Comparison of ENCODE assay signal across 9 mouse cellular contexts in genomic region chr14:21854271-21854670, GRCm38 (mm10). TPM values are rescaled to one million over a fixed set of nuclear protein-coding genes. Genes with fewer than 3 reads are reported as not detected.
DNase-seq lines count a peak whose midpoint lies in the region; ATAC-seq and TF ChIP-seq lines count a peak whose summit lies in the region.
"Had no signal": no experiment of that assay in that cellular context is flagged by ENCODE, and none has a peak within 500 bp of the region (broad histone marks: within the 10 kb centered on the region; RNA-seq: fewer than 3 reads in every experiment).

No protein-coding gene starts in this region.

- peaks cover 44% of the 10 kb centered on the region for H3K4me1 ChIP-seq in forebrain, embryonic 10.5 days
- H3K4me1 ChIP-seq in forebrain, embryonic 13.5 days = 0 out of 2 replicates have a peak, but pooled peaks cover 7% of the 10 kb centered on the region
- peaks cover 25% of the 10 kb centered on the region for H3K4me1 ChIP-seq in kidney, embryonic 16.5 days (ENCODE audit: insufficient read depth, low read length)
- peaks cover 31% of the 10 kb centered on the region for H3K4me1 ChIP-seq in embryonic facial prominence, embryonic 13.5 days
- H3K4me1 ChIP-seq in limb, embryonic 15.5 days = peaks cover 23% of the 10 kb centered on the region

- ATAC-seq in forebrain, embryonic 13.5 days = no peak
- ATAC-seq in kidney, embryonic 16.5 days (ENCODE audit: low FRiP score, low TSS enrichment) = no peak
- ATAC-seq in embryonic facial prominence, embryonic 13.5 days (ENCODE audit: insufficient number of reproducible peaks, insufficient read depth, low FRiP score, low TSS enrichment, low read depth) = no peak
- no peak for ATAC-seq in limb, embryonic 15.5 days (ENCODE audit: insufficient number of reproducible peaks, low FRiP score, low TSS enrichment, low read depth)

- 0 out of 2 replicates have a peak overlapping the region, but pooled peaks have one; percentile 85 for H3K27ac ChIP-seq in forebrain, embryonic 10.5 days
- no peak overlapping the region for H3K27ac ChIP-seq in forebrain, embryonic 13.5 days
- H3K27ac ChIP-seq in kidney, embryonic 16.5 days (ENCODE audit: low read length) = no peak overlapping the region
- H3K27ac ChIP-seq in embryonic facial prominence, embryonic 13.5 days = no peak overlapping the region
- H3K27ac ChIP-seq in limb, embryonic 15.5 days = no peak overlapping the region
- H3K27ac ChIP-seq in left cerebral cortex, adult 2 months = no peak overlapping the region
- H3K27ac ChIP-seq: macrophage had no signal

- WGBS in forebrain, embryonic 10.5 days = 86% methylated on average over 9 of the region's 9 CpGs
- 79% methylated on average over 9 of the region's 9 CpGs for WGBS in forebrain, embryonic 13.5 days
- 66% methylated on average over 9 of the region's 9 CpGs for WGBS in kidney, embryonic 16.5 days
- 78% methylated on average over 9 of the region's 9 CpGs for WGBS in embryonic facial prominence, embryonic 13.5 days
- 64% methylated on average over 9 of the region's 9 CpGs for WGBS in limb, embryonic 15.5 days

- intact Hi-C loops in left cerebral cortex, adult 2 months (cut with DNase I) = loop anchor here (5.0 kb wide), 1 partner anchor 1193 kb away; no protein-coding TSS in a partner anchor

- H3K36me3 ChIP-seq in forebrain, embryonic 10.5 days (replicated peaks) = no peaks in the 10 kb centered on the region
- no peaks in the 10 kb centered on the region for H3K36me3 ChIP-seq in forebrain, embryonic 13.5 days (ENCODE audit: poor library complexity, severe bottlenecking)
- no peaks in the 10 kb centered on the region for H3K36me3 ChIP-seq in kidney, embryonic 16.5 days (ENCODE audit: insufficient read depth, low read length)
- no peaks in the 10 kb centered on the region for H3K36me3 ChIP-seq in embryonic facial prominence, embryonic 13.5 days
- no peaks in the 10 kb centered on the region for H3K36me3 ChIP-seq in limb, embryonic 15.5 days

- no peaks in the 10 kb centered on the region for H3K9me3 ChIP-seq in forebrain, embryonic 10.5 days
- no peaks in the 10 kb centered on the region for H3K9me3 ChIP-seq in forebrain, embryonic 13.5 days (replicated peaks)
- no peaks in the 10 kb centered on the region for H3K9me3 ChIP-seq in kidney, embryonic 16.5 days (ENCODE audit: low read length)
- H3K9me3 ChIP-seq in embryonic facial prominence, embryonic 13.5 days = no peaks in the 10 kb centered on the region
- H3K9me3 ChIP-seq in limb, embryonic 15.5 days = no peaks in the 10 kb centered on the region

- H3K4me2 ChIP-seq in forebrain, embryonic 13.5 days = no peak overlapping the region
- peak overlapping the region; percentile 51 for H3K4me2 ChIP-seq in kidney, embryonic 16.5 days (replicated peaks; ENCODE audit: low read depth, low read length)
- peak overlapping the region; percentile 62 for H3K4me2 ChIP-seq in embryonic facial prominence, embryonic 13.5 days
- peak overlapping the region; percentile 55 for H3K4me2 ChIP-seq in limb, embryonic 15.5 days

- no peak for DNase-seq in forebrain, embryonic 10.5 days (ENCODE audit: extremely low spot score, low spot score)
- no peak for DNase-seq in kidney, adult 11 months
- no peak for DNase-seq in adrenal gland, adult 18-20 months (ENCODE audit: low spot score in 2 of 2)
- no peak for DNase-seq in left cerebral cortex, adult 2 months (ENCODE audit: extremely low spot score in 1 of 2, low spot score in 2 of 2)

- H3K4me3 ChIP-seq in forebrain, embryonic 10.5 days = no peak overlapping the region; the same call in 1 of the 2 replicates
- no peak overlapping the region for H3K4me3 ChIP-seq in forebrain, embryonic 13.5 days
- H3K4me3 ChIP-seq in kidney, embryonic 16.5 days (ENCODE audit: low read length) = no peak overlapping the region
- no peak overlapping the region for H3K4me3 ChIP-seq in embryonic facial prominence, embryonic 13.5 days
- peak overlapping the region; percentile 29; the same call in 1 of the 2 replicates for H3K4me3 ChIP-seq in limb, embryonic 15.5 days
- H3K4me3 ChIP-seq in left cerebral cortex, adult 2 months = no peak overlapping the region

- H3K27me3 ChIP-seq in forebrain, embryonic 10.5 days (ENCODE audit: poor library complexity, severe bottlenecking) = no peaks in the 10 kb centered on the region; the same call in 1 of the 2 replicates
- H3K27me3 ChIP-seq in forebrain, embryonic 13.5 days = no peaks in the 10 kb centered on the region
- no peaks in the 10 kb centered on the region for H3K27me3 ChIP-seq in kidney, embryonic 16.5 days (ENCODE audit: insufficient read depth, low read length)
- H3K27me3 ChIP-seq in embryonic facial prominence, embryonic 13.5 days = no peaks in the 10 kb centered on the region
- no peaks in the 10 kb centered on the region for H3K27me3 ChIP-seq in limb, embryonic 15.5 days

- no peak overlapping the region for H3K9ac ChIP-seq in forebrain, embryonic 13.5 days
- peak overlapping the region; percentile 45 for H3K9ac ChIP-seq in kidney, embryonic 16.5 days (replicated peaks; ENCODE audit: low read length)
- H3K9ac ChIP-seq in embryonic facial prominence, embryonic 13.5 days = 0 out of 2 replicates have a peak overlapping the region, but pooled peaks have one; percentile 60
- H3K9ac ChIP-seq in limb, embryonic 15.5 days = no peak overlapping the region

- TF ChIP-seq CTCF in left cerebral cortex, adult 2 months (IDR thresholded peaks at IDR 0.05) = no peak

RNA-seq across cellular contexts. Expression of gene Comtd1, which starts 5.5 kb away (rescaled TPM):
- polyA plus RNA-seq in forebrain, embryonic 10.5 days (2016; fragmentation: Nextera tagmentation; extraction: Ambion mirVana) = 16.6 and 17.7 TPM in 2 replicates
- polyA plus RNA-seq in forebrain, embryonic 13.5 days (2015; fragmentation: Nextera tagmentation; extraction: Ambion mirVana) = 17.5 and 19.9 TPM in 2 replicates
- polyA plus RNA-seq in kidney, embryonic 16.5 days (2015; fragmentation: Nextera tagmentation; extraction: Ambion mirVana) = 30.8 and 36.2 TPM in 2 replicates
- 21.4 and 21.5 TPM in 2 replicates for polyA plus RNA-seq in embryonic facial prominence, embryonic 13.5 days (2015; fragmentation: Nextera tagmentation; extraction: Ambion mirVana)
- 21.7 and 22.5 TPM in 2 replicates for polyA plus RNA-seq in limb, embryonic 15.5 days (2015; fragmentation: Nextera tagmentation; extraction: Ambion mirVana)
- total RNA-seq in adrenal gland, adult 18-20 months (2021) = 10 to 100 TPM; 60.4 to 63.9 TPM
- 10 to 100 TPM; 22.8 to 24.9 TPM for total RNA-seq in left cerebral cortex, adult 2 months (2021)

RNA-seq across cellular contexts. Expression of gene Vdac2, which starts 29.2 kb away (rescaled TPM):
- 271 and 273 TPM in 2 replicates for polyA plus RNA-seq in forebrain, embryonic 10.5 days (2016; fragmentation: Nextera tagmentation; extraction: Ambion mirVana)
- polyA plus RNA-seq in forebrain, embryonic 13.5 days (2015; fragmentation: Nextera tagmentation; extraction: Ambion mirVana) = 261 and 270 TPM in 2 replicates
- 344 and 350 TPM in 2 replicates for polyA plus RNA-seq in kidney, embryonic 16.5 days (2015; fragmentation: Nextera tagmentation; extraction: Ambion mirVana)
- polyA plus RNA-seq in embryonic facial prominence, embryonic 13.5 days (2015; fragmentation: Nextera tagmentation; extraction: Ambion mirVana) = 209 and 221 TPM in 2 replicates
- polyA plus RNA-seq in limb, embryonic 15.5 days (2015; fragmentation: Nextera tagmentation; extraction: Ambion mirVana) = 207 and 225 TPM in 2 replicates
- total RNA-seq in adrenal gland, adult 18-20 months (2021) = 100 to 1,000 TPM; 205 to 245 TPM
- 100 to 1,000 TPM; 201 to 230 TPM for total RNA-seq in left cerebral cortex, adult 2 months (2021)

Comparison
In these comparisons a context has a peak if more than half of its experiments do, and no peak if none do; other contexts are left out.
1. H3K9ac ChIP-seq: peak in kidney, embryonic 16.5 days (single experiment) and embryonic facial prominence, embryonic 13.5 days (single experiment); none in forebrain, embryonic 13.5 days (single experiment) and limb, embryonic 15.5 days (single experiment).